Mouse (Mus musculus): ENCODE measurements around the gene Trim30d.
"Not testable (repeated sequence)": the region's sequence is repeated elsewhere in the genome, so short reads cannot be mapped to it uniquely, and the experiment has no call there.

The Trim30d gene

GRCm38 (mm10) chr7:104507421-104508065 is at the start of gene Trim30d:
Trim30d (minus strand) TSS chr7:104507849.
- in situ Hi-C loops (cut with MboI, MseI), result loop anchor here (10.0 kb wide), 1 partner anchor 403 kb away; the partner anchor contains the start of gene Olfr646

DNA sequence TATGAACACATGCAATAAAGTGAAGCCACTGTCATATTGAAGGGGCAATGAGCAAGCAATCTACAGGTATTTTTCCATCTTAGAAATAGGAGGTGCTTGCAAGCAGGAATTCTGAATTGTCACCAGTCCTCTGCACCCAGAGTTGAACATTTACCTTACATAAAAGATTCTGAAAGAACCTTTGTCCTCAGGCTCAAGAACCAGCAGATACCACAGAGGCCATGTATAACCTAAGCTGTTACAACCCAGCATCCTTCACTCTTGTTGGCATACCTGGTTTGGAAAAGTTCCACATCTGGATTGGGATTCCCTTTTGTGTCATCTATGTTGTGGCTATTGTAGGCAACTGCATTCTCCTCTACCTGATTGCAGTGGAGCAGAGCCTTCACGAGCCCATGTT is 45.1 kb upstream of the Trim30d start:
- in situ Hi-C loops (cut with MboI, MseI), result no loop called here

DNA sequence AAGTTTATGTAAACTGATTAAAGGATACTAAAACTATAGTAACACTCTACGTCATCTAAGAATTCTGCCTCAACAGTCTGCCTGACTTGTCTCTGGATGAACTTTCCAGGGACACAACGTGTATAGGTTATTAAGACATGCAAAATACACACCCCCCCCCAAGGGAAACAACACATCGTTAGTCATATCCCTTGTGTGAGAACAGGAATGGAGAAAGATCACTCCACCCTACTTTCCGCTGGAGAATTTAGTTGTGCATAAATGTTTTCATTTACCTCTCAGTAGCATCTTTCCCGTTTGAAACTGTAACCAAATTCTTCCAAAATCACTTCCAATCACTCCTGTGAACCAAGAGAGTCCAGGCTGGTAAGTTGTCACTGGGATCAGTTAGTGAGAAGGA is 42.2 kb upstream of the Trim30d start, which contains the start of gene Olfr651:
Gene Olfr651, plus strand, starts transcription at position 301 of the 400 bp plus-strand sequence.
- in situ Hi-C loops (cut with MboI, MseI), result no loop called here

DNA sequence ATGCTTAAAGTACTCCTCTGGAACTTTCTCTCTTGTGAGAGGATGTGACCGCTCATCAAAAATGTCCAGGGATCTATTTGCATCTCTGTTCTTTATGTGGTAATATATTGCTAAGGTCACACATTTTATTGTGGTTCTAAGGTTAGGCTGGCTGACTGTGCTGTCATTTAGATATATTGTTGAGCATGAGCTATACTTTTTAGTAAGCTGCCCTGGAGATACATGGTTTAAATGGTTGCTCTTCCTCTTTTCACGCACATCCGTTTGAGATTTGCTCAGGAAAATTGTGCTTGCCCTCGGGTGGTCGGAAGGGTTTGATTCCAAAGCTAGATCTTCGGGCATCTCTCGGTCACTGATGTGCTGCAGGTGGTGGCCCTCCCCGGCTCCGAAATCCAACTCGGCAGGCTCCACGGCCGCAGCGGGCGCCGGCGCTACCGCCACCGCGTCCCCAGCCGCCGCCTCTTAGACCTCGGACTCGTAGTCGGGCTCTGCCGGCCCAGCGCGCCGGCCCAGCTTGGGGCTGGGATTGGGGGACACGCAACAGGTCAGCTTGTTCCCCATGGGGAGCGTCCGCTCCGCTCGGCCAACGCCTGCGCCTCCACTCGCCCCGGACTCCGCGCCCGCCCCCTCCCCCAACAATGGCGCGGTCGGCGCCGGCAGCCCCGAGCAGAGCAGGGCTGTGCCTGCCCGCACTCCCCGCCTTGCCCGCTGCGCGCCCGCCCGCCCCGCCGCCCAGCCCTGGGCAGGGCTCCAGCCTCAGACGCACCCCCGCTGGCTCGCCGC is 5.9 kb downstream of the Trim30d start:
- in situ Hi-C loops (cut with MboI, MseI), result loop anchor here (10.0 kb wide), 1 partner anchor 397 kb away; the partner anchor contains the start of gene Olfr646

DNA sequence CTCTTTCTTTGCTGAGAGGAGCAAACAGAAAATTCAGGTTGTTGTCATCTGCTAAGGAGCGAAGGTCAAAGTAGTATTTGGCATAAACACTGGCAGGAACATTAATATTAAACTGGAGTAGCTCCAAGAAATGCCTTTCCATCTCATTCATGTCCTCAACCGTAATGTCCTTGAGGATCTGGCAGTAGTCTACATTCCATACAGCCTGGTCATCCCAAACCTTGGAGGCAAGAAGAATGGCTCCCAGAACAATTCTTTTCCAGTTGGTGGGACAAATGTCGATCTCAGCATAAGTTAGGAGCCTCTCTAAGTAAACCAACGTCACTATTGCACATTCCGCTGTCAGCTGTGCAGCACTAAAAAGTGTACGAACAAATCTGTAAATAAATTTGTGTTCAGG is 6.5 kb downstream of the Trim30d start:
- in situ Hi-C loops (cut with MboI, MseI), result loop anchor here (10.0 kb wide), 1 partner anchor 396 kb away; the partner anchor contains the start of gene Olfr646

- in situ Hi-C loops (cut with MboI, MseI), result not testable (repeated sequence)
Measured at GRCm38 (mm10) chr7:104499464-104499863, 8.2 kb downstream of the Trim30d start.

DNA sequence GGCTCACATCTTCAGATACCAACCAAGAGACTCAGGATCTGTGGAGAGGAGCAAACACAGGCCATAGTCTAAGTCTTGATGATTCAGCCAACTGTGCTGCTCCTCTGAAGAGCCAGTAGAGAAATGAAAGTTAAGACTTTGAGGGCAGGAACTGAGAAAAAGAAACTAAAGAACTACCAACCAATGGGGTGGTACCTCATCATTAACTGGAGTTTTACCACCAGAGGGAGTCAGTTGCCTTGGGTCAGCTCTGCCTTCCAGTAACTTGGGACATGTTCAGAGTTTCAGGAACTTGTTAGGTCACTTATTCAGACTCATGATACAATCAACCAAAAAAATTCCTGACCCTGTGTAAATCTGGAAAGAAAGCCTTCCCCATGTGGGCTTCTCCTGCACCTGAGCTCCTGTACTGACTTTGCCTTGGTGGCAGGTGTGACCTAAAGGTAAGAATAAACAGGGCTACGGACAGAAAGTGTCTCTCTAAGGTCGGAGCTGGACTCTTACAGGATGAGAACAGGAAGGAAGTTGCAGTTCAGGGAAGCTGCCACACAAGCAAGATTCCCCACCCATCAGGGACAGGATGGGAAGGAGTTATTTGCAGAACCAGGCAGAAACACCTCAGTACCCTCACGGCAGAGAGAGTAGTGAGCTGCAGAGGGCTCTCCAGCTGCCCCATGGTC is 42.4 kb downstream of the Trim30d start, which contains the start of gene Trim30a:
Gene Trim30a, minus strand, starts transcription at position 129 of the 680 bp plus-strand sequence.
- in situ Hi-C loops (cut with MboI, MseI), result loop anchor here (5.0 to 25.0 kb wide), 2 partner anchors 73 to 922 kb away; partner anchors contain the start of gene Gm5901

DNA sequence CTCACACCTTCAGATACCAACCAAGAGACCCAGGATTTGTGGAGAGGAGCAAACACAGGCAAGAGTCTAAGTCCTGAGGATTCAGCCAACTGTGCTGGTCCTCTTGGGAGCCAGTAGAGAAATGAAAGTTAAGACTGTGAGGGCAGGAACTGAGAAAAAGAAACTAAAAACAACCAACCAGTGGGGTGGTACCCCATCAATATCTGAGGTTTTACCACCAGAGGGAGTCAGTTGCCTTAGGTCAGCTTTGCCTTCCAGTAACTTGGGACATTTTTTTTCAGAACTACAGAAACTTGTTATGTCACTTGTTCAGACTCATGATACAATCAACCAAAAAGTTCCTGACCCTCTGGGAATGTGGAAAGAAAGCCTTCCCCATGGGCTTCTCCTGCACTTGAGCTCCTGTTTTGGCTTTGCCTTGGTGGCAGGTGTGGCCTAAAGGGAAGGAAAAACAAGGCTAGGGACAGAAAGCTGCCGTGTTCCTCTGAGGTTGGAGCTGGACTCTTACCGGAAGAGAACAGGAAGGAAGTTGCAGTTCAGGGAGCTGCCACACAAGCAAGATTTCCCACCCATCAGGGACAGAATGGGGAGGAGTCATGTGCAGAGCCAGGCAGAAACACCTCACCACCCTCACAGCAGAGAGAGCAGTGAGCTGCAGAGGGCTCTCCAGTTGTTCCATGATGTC is 61.5 kb downstream of the Trim30d start:
- in situ Hi-C loops (cut with MboI, MseI), result loop anchor here (5.0 kb wide), 1 partner anchor 161 kb away; no protein-coding TSS in a partner anchor

Measured in T-helper 1 cell (primary cell).